25 mouse cellular contexts compared by ENCODE assay signal in the genomic region with DNA sequence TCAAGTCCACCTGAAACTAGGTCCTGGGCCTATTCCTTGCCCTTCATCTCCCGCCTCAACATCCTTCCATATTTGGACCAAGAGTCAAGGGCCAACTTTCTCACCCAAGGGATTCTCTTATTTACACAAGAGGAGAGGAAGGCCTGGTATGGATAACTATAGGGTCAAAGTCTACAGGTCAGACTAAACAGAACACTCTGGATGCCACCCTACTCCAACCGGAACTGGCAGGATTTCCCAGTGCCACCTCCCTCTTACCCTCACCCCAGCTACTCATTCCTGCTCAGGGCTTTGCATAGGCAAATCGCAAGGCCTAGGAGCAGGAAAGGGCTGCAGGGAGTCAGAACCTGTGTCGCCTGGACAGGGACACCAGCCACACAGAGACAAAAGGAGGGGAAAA. TPM values are rescaled to one million over a fixed set of nuclear protein-coding genes. Genes with fewer than 3 reads are reported as not detected.
DNase-seq lines count a peak whose midpoint lies in the region; ATAC-seq and TF ChIP-seq lines count a peak whose summit lies in the region.
"Had no signal": no experiment of that assay in that cellular context is flagged by ENCODE, and none has a peak within 500 bp of the region (broad histone marks: within the 10 kb centered on the region; RNA-seq: fewer than 3 reads in every experiment).

No protein-coding gene starts in this region.

- no peak for TF ChIP-seq POLR2A in liver, adult 2 months (IDR thresholded peaks at IDR 0.05; ENCODE audit: extremely low read depth, insufficient read depth, low read length)

- no peaks in the 10 kb centered on the region for H3K27me3 ChIP-seq in liver, adult 2 months (ENCODE audit: control insufficient read depth, insufficient read depth, low read length)
- H3K27me3 ChIP-seq in liver, embryonic 11.5 days (replicated peaks; ENCODE audit: control insufficient read depth, insufficient read depth, low read length), result no peaks in the 10 kb centered on the region
- no peaks in the 10 kb centered on the region for H3K27me3 ChIP-seq in intestine, postnatal 0 days (replicated peaks; ENCODE audit: control insufficient read depth, insufficient read depth, low read length)
- no peaks in the 10 kb centered on the region for H3K27me3 ChIP-seq in stomach, postnatal 0 days (ENCODE audit: control insufficient read depth, insufficient read depth, low read length)
- H3K27me3 ChIP-seq: CH12.LX; embryonic facial prominence, embryonic 12.5 days; forebrain, embryonic 13.5 days; forebrain, embryonic 15.5 days; Patski had no signal

- H3K27ac ChIP-seq in liver, adult 2 months (replicated peaks; ENCODE audit: insufficient read depth, low read depth, low read length), result no peak overlapping the region
- no peak overlapping the region for H3K27ac ChIP-seq in liver, embryonic 11.5 days (ENCODE audit: low read depth, low read length)
- H3K27ac ChIP-seq in intestine, postnatal 0 days (ENCODE audit: low read depth, low read length), result no peak overlapping the region
- H3K27ac ChIP-seq in stomach, postnatal 0 days (replicated peaks), result no peak overlapping the region
- H3K27ac ChIP-seq: embryonic facial prominence, embryonic 10.5 days; embryonic facial prominence, embryonic 12.5 days; forebrain, embryonic 13.5 days; forebrain, embryonic 15.5 days had no signal

- H3K4me1 ChIP-seq in liver, adult 2 months (ENCODE audit: control insufficient read depth, insufficient read depth, low read length), result peaks cover 4% of the 10 kb centered on the region; the same call in 1 of the 2 replicates
- H3K4me1 ChIP-seq in liver, embryonic 11.5 days (replicated peaks; ENCODE audit: control insufficient read depth, insufficient read depth, low read length), result peaks cover 3% of the 10 kb centered on the region; the same call in 1 of the 2 replicates
- H3K4me1 ChIP-seq in intestine, postnatal 0 days (replicated peaks; ENCODE audit: control insufficient read depth, insufficient read depth, low read length), result 0 out of 2 replicates have a peak, but pooled peaks cover 5% of the 10 kb centered on the region
- H3K4me1 ChIP-seq in stomach, postnatal 0 days (replicated peaks; ENCODE audit: control insufficient read depth, insufficient read depth), result no peaks in the 10 kb centered on the region

- H3K4me2 ChIP-seq in liver, embryonic 11.5 days, result no peak overlapping the region
- H3K4me2 ChIP-seq in intestine, postnatal 0 days (replicated peaks; ENCODE audit: low read depth), result no peak overlapping the region
- no peak overlapping the region for H3K4me2 ChIP-seq in stomach, postnatal 0 days (replicated peaks; ENCODE audit: low read depth)
- H3K4me2 ChIP-seq: embryonic facial prominence, embryonic 12.5 days; forebrain, embryonic 13.5 days; forebrain, embryonic 15.5 days had no signal

- 44% methylated on average over 4 of the region's 4 CpGs for WGBS in liver, adult 2 months
- WGBS in liver, embryonic 11.5 days, result 66% methylated on average over 4 of the region's 4 CpGs
- 53% methylated on average over 4 of the region's 4 CpGs for WGBS in intestine, postnatal 0 days
- 69% methylated on average over 4 of the region's 4 CpGs for WGBS in stomach, postnatal 0 days

- H3K79me2 ChIP-seq in liver, adult 2 months (ENCODE audit: control insufficient read depth, insufficient read depth, low read length), result no peaks in the 10 kb centered on the region

- H3K4me3 ChIP-seq in liver, adult 2 months (ENCODE audit: insufficient read depth, low read depth, low read length), result no peak overlapping the region
- H3K4me3 ChIP-seq in liver, embryonic 11.5 days (ENCODE audit: low read depth, low read length), result no peak overlapping the region
- H3K4me3 ChIP-seq in intestine, postnatal 0 days (ENCODE audit: low read depth, low read length), result no peak overlapping the region
- no peak overlapping the region for H3K4me3 ChIP-seq in stomach, postnatal 0 days (ENCODE audit: low read depth, low read length)
- H3K4me3 ChIP-seq: embryonic facial prominence, embryonic 10.5 days; embryonic facial prominence, embryonic 12.5 days; forebrain, embryonic 13.5 days; forebrain, embryonic 15.5 days had no signal

- H3K9me3 ChIP-seq in liver, embryonic 11.5 days (ENCODE audit: control insufficient read depth, low read length), result no peaks in the 10 kb centered on the region
- H3K9me3 ChIP-seq in intestine, postnatal 0 days (ENCODE audit: control insufficient read depth), result no peaks in the 10 kb centered on the region
- no peaks in the 10 kb centered on the region for H3K9me3 ChIP-seq in stomach, postnatal 0 days (ENCODE audit: control insufficient read depth, low read length)
- H3K9me3 ChIP-seq: embryonic facial prominence, embryonic 10.5 days; embryonic facial prominence, embryonic 12.5 days; forebrain, embryonic 13.5 days; forebrain, embryonic 15.5 days; G1E had no signal

- H3K36me3 ChIP-seq in liver, adult 2 months (ENCODE audit: control insufficient read depth, insufficient read depth, low read length), result no peaks in the 10 kb centered on the region
- H3K36me3 ChIP-seq in liver, embryonic 11.5 days (ENCODE audit: control insufficient read depth, insufficient read depth, low read length), result no peaks in the 10 kb centered on the region
- H3K36me3 ChIP-seq in intestine, postnatal 0 days (ENCODE audit: control insufficient read depth, insufficient read depth), result no peaks in the 10 kb centered on the region
- H3K36me3 ChIP-seq in stomach, postnatal 0 days (ENCODE audit: control insufficient read depth, insufficient read depth, low read length), result no peaks in the 10 kb centered on the region
- H3K36me3 ChIP-seq: embryonic facial prominence, embryonic 10.5 days; embryonic facial prominence, embryonic 12.5 days; forebrain, embryonic 15.5 days; G1E had no signal

- DNase-seq in liver, adult 2 months (ENCODE audit: extremely low read depth, low read depth, low spot score), result peak; percentile 81
- DNase-seq in liver, embryonic 11.5 days (ENCODE audit: low spot score), result no peak
- no peak for DNase-seq in stomach, postnatal 0 days (ENCODE audit: low spot score)
- no peak for DNase-seq in T-cell, adult 2 months (ENCODE audit: low spot score)
- no peak for DNase-seq in lung, adult 18-20 months
- no peak for DNase-seq in heart, postnatal 25 days (ENCODE audit: low spot score)
- DNase-seq: adrenal gland, adult 8-10 months; adrenal gland, postnatal 14 days; adrenal gland, postnatal 36 days; B cell, adult 2 months; cerebellum, adult 11-12 months; cerebellum, adult 2 months; cerebellum, adult 9-10 months; cerebellum, postnatal 10 days; cerebellum, postnatal 25 days had no signal

- no peak for TF ChIP-seq CTCF in liver, adult 2 months (IDR thresholded peaks at IDR 0.05; ENCODE audit: low read depth, low read length)
- TF ChIP-seq CTCF in intestine, postnatal 0 days (IDR thresholded peaks at IDR 0.05; ENCODE audit: low read depth), result no peak
- no peak for TF ChIP-seq CTCF in stomach, postnatal 0 days (IDR thresholded peaks at IDR 0.05; ENCODE audit: low read depth)

- intact Hi-C loops in heart, postnatal 25 days (cut with DNase I), result no loop called here

- no peak for ATAC-seq in liver, embryonic 11.5 days (replicated peaks; ENCODE audit: low FRiP score)
- peak; percentile 57 for ATAC-seq in intestine, postnatal 0 days
- ATAC-seq in stomach, postnatal 0 days (ENCODE audit: low FRiP score, low TSS enrichment), result peak; percentile 74
- ATAC-seq: CD4-positive, CD25-positive, alpha-beta regulatory T cell, adult 4 months; forebrain, embryonic 13.5 days; forebrain, embryonic 15.5 days; Patski had no signal

- no peak for TF ChIP-seq EP300 in stomach, postnatal 0 days (optimal IDR thresholded peaks at IDR 0.05)

- H3K9ac ChIP-seq in liver, adult 2 months (ENCODE audit: low read depth, low read length), result no peak overlapping the region
- no peak overlapping the region for H3K9ac ChIP-seq in liver, embryonic 11.5 days (ENCODE audit: low read depth, low read length)
- no peak overlapping the region for H3K9ac ChIP-seq in intestine, postnatal 0 days (ENCODE audit: low read depth, low read length)
- no peak overlapping the region for H3K9ac ChIP-seq in stomach, postnatal 0 days (ENCODE audit: low read length)
- H3K9ac ChIP-seq: embryonic facial prominence, embryonic 12.5 days; forebrain, embryonic 13.5 days; forebrain, embryonic 15.5 days had no signal

RNA-seq across cellular contexts. Expression of gene Sh2d6, which starts 1.7 kb away (rescaled TPM):
- not detected in 2 replicates for total RNA-seq in liver, adult 2 months (2014; rRNA removed)
- polyA plus RNA-seq in liver, adult 2 months (2012; rRNA removed), result not detected in 2 replicates
- not detected in 2 replicates for polyA plus RNA-seq in liver, embryonic 11.5 days (2014; fragmentation: Nextera tagmentation; extraction: Ambion mirVana)
- polyA plus RNA-seq in intestine, postnatal 0 days (2015; fragmentation: Nextera tagmentation; extraction: Ambion mirVana), result 0.12 and 0.16 TPM in 2 replicates
- 0.12 and 0.21 TPM in 2 replicates for polyA plus RNA-seq in stomach, postnatal 0 days (2015; fragmentation: Nextera tagmentation; extraction: Ambion mirVana)
- not detected for total RNA-seq in heart, postnatal 25 days (2021)
- polyA plus RNA-seq: CD4-positive, CD25-positive, alpha-beta regulatory T cell, adult 4 months; embryonic facial prominence, embryonic 12.5 days; embryonic facial prominence, embryonic 14.5 days; G1E had no signal

RNA-seq across cellular contexts. Expression of gene Capg, which starts 21.0 kb away (rescaled TPM):
- 3.9 and 4.3 TPM in 2 replicates for total RNA-seq in liver, adult 2 months (2014; rRNA removed)
- polyA plus RNA-seq in liver, adult 2 months (2012; rRNA removed), result 2.2 and 2.8 TPM in 2 replicates
- polyA plus RNA-seq in liver, embryonic 11.5 days (2014; fragmentation: Nextera tagmentation; extraction: Ambion mirVana), result 30.2 and 31.9 TPM in 2 replicates
- 25.2 and 28.5 TPM in 2 replicates for polyA plus RNA-seq in intestine, postnatal 0 days (2015; fragmentation: Nextera tagmentation; extraction: Ambion mirVana)
- polyA plus RNA-seq in stomach, postnatal 0 days (2015; fragmentation: Nextera tagmentation; extraction: Ambion mirVana), result 120 and 130 TPM in 2 replicates
- total RNA-seq in heart, postnatal 25 days (2021), result 1 to 10 TPM; 6.5 to 8.7 TPM
